Mouse (Mus musculus): Measurements from ENCODE around the gene Mrvi1. TPM values are rescaled to one million over a fixed set of nuclear protein-coding genes. Genes with fewer than 3 reads are reported as not detected.

Mrvi1 gene
- polyA plus RNA-seq, 1 experiment: 2.2 TPM

DNA sequence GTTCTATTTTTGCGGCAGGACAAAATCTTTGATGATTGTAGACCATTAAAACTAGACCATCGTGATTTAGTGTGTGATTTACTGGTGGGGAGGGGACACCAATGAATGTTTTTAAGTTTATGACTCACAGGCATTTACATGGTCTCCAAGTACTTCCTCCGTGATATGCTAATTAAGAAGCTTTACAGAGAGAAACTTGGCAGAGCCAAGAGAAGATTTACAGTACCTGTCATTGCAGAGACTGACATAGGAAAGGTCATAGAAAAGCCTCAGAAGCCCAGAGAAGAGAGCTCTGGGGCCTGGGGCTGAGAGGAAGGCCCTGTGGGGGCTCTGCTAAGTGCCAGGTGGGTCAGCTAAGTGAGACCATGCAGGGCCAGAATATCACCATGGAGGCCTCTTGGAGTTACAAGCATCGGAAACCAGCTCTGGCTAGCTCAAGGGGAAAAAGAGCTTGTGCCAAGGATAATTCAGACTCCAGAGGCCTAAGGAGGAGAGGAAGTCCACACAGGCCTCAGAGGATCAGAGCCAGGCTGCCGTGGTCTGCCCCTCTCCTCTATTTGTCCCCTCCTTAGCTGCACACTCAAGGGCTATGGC lies 7.1 kb upstream of the Mrvi1 start:
- WGBS: 50% methylated on average over 5 of the region's 5 CpGs
- DNase-seq: no peak

DNA sequence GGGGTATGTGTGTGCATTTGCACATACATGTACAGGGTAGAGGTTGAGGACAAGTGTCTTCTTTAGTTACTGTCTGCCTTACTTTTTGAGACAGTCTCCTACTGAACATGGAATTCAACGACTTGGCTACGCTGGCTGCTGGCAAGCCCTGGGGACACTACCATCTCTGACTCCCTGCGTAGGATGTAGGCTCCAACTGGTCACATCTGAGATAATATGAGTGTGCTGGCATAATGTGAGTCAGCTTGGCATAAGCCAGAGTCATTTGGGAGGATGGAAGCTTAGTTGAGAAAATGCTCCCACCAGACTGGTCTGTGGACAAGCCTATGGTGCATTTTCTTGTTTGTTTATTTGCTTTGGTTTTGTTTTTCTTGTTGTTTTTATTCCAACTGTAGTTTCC lies 5.8 kb upstream of the Mrvi1 start:
- no peaks in the 10 kb centered on the region for H3K27me3 ChIP-seq (ENCODE audit: control insufficient read depth, insufficient read depth, low read length)
- no peaks in the 10 kb centered on the region for H3K4me1 ChIP-seq (ENCODE audit: control insufficient read depth, insufficient read depth, low read length)
- WGBS: 46% methylated on average over 3 of the region's 3 CpGs
- H3K4me3 ChIP-seq (replicated peaks; ENCODE audit: insufficient read depth, low read depth, low read length): no peak overlapping the region
- no peak for DNase-seq
- TF ChIP-seq POLR2A (IDR thresholded peaks at IDR 0.05; ENCODE audit: borderline replicate concordance, insufficient read depth, low read length) (no peak), CTCF (IDR thresholded peaks at IDR 0.05; ENCODE audit: borderline replicate concordance, insufficient read depth, low read depth, low read length) (no peak)
- H3K27ac ChIP-seq (ENCODE audit: insufficient read depth, low read length): no peak overlapping the region

More for the DNA sequence above, 7.1 kb upstream of the Mrvi1 start:
- Histone ChIP-seq H3K4me1 (ENCODE audit: control insufficient read depth, insufficient read depth, low read length) (no peaks in the 10 kb centered on the region), H3K27ac (ENCODE audit: insufficient read depth, low read length) (no peak overlapping the region), H3K27me3 (ENCODE audit: control insufficient read depth, insufficient read depth, low read length) (no peaks in the 10 kb centered on the region), H3K4me3 (replicated peaks; ENCODE audit: insufficient read depth, low read depth, low read length) (no peak overlapping the region)
- TF ChIP-seq POLR2A (IDR thresholded peaks at IDR 0.05; ENCODE audit: borderline replicate concordance, insufficient read depth, low read length): no peak
- TF ChIP-seq CTCF (IDR thresholded peaks at IDR 0.05; ENCODE audit: borderline replicate concordance, insufficient read depth, low read depth, low read length): no peak

DNA sequence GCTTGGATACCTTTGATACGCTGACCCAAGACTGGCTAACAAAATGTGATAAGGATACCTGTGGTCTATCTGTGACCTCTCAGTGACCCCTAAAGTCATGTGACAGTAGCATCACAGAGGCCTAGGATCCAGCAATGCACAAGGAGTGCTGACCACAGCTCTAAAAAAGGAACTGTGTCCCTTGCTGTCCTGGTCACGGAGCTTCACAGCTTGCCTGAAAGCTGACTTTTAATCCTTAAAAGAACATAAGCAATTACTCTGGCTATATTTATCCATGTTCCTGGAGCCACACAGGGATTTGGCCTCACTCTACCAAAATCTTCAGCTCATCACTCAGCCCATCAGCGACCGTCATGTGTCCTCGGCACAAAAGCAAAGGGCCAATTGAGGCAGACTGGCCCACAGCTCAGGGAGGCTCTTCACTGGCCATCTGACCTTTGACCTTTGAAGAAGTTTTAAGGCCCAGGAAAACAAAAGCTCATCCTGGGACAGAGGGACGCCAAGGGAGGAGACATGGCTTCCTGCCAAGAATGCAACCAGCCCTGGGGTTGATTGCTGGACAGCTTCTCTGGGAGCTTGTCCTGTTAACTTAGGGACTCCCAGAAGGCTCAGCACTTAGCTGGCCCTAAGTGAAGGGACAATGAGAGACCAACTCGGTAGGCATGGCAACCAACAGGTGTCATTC lies 3.5 kb upstream of the Mrvi1 start:
- Histone ChIP-seq H3K27me3 (ENCODE audit: control insufficient read depth, insufficient read depth, low read length) (no peaks in the 10 kb centered on the region), H3K27ac (ENCODE audit: insufficient read depth, low read length) (no peak overlapping the region), H3K4me3 (replicated peaks; ENCODE audit: insufficient read depth, low read depth, low read length) (no peak overlapping the region), H3K4me1 (ENCODE audit: control insufficient read depth, insufficient read depth, low read length) (no peaks in the 10 kb centered on the region)
- 54% methylated on average over 7 of the region's 7 CpGs for WGBS
- TF ChIP-seq CTCF (IDR thresholded peaks at IDR 0.05; ENCODE audit: borderline replicate concordance, insufficient read depth, low read depth, low read length): no peak
- no peak for TF ChIP-seq POLR2A (IDR thresholded peaks at IDR 0.05; ENCODE audit: borderline replicate concordance, insufficient read depth, low read length)
- no peak for DNase-seq

DNA sequence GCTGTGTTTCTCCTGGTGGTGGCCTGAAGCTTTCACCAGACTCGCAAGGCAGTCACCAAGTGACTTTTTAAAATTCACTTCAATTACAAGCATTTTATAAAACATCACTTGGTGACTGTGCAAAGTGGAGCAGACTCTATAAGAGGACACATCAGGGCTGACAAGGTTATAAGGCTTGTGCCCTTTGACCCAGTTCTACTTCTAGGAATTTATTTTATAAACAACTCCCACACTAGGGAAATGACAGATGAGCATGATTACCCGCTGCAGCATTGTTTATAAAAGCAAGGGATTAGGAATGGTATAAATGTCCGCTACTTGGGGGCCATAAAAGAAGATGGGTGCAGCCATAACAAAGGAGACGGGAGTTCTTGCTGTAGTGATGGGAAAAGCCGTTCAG lies 1.4 kb upstream of the Mrvi1 start:
- Histone ChIP-seq H3K4me3 (replicated peaks; ENCODE audit: insufficient read depth, low read depth, low read length) (no peak overlapping the region), H3K4me1 (ENCODE audit: control insufficient read depth, insufficient read depth, low read length) (no peaks in the 10 kb centered on the region), H3K27ac (ENCODE audit: insufficient read depth, low read length) (no peak overlapping the region), H3K27me3 (ENCODE audit: control insufficient read depth, insufficient read depth, low read length) (no peaks in the 10 kb centered on the region)
- TF ChIP-seq POLR2A (IDR thresholded peaks at IDR 0.05; ENCODE audit: borderline replicate concordance, insufficient read depth, low read length): no peak
- no peak for TF ChIP-seq CTCF (IDR thresholded peaks at IDR 0.05; ENCODE audit: borderline replicate concordance, insufficient read depth, low read depth, low read length)
- 85% methylated on average over 5 of the region's 5 CpGs for WGBS
- no peak for DNase-seq

DNA sequence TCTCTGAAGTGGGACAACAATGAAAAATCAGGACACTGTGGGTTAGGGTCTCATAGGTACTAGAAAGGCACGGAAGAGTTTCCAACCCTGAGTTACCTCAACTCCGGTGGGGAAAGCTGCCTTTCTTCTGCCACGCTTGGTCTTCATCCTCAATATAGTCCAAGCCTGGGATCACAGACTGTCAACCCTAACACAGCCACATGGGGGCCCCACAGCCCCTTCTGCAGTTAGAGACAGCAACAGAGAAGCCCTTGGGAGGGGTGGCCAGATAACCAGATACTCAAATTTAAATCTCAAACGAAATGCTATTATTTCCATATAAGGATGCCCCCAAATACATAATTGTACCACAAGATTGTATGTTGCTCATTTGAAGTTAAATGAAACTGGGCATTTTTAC lies 503 bp upstream of the Mrvi1 start:
- DNase-seq: no peak
- TF ChIP-seq CTCF (IDR thresholded peaks at IDR 0.05; ENCODE audit: borderline replicate concordance, insufficient read depth, low read depth, low read length) (peak; percentile 9; the same call in 1 of the 2 replicates), POLR2A (IDR thresholded peaks at IDR 0.05; ENCODE audit: borderline replicate concordance, insufficient read depth, low read length) (no peak)
- H3K4me3 ChIP-seq (replicated peaks; ENCODE audit: insufficient read depth, low read depth, low read length): no peak overlapping the region
- H3K27ac ChIP-seq (ENCODE audit: insufficient read depth, low read length): no peak overlapping the region
- no peaks in the 10 kb centered on the region for H3K4me1 ChIP-seq (ENCODE audit: control insufficient read depth, insufficient read depth, low read length)
- WGBS: 57% methylated on average over 4 of the region's 4 CpGs
- no peaks in the 10 kb centered on the region for H3K27me3 ChIP-seq (ENCODE audit: control insufficient read depth, insufficient read depth, low read length)

DNA sequence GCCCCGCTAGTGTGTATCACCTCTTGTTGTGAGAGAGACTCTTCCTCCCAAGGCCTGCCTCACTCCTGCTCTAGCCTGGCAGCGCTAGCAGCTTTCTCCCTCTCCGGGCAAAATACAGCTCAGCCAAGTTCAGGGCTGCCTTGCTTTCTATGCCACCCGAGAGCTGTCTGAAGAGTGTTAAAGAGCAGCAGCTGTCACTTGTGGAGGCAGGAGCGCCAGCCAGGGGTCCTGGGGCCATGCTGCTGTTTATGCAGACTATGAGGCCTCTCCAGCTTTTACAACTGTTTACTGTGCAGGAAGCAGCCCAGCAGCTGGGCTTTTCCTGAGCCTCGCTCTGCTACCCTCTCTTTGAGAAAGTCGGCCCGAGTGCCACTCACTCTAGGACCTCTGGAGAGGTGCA lies 1.2 kb downstream of the Mrvi1 start:
- no peak overlapping the region for H3K27ac ChIP-seq (ENCODE audit: insufficient read depth, low read length)
- TF ChIP-seq POLR2A (IDR thresholded peaks at IDR 0.05; ENCODE audit: borderline replicate concordance, insufficient read depth, low read length): no peak
- 29% methylated on average over 8 of the region's 8 CpGs for WGBS
- no peak overlapping the region for H3K4me3 ChIP-seq (replicated peaks; ENCODE audit: insufficient read depth, low read depth, low read length)
- H3K4me1 ChIP-seq (ENCODE audit: control insufficient read depth, insufficient read depth, low read length): no peaks in the 10 kb centered on the region
- no peak for DNase-seq
- H3K27me3 ChIP-seq (ENCODE audit: control insufficient read depth, insufficient read depth, low read length): no peaks in the 10 kb centered on the region

DNA sequence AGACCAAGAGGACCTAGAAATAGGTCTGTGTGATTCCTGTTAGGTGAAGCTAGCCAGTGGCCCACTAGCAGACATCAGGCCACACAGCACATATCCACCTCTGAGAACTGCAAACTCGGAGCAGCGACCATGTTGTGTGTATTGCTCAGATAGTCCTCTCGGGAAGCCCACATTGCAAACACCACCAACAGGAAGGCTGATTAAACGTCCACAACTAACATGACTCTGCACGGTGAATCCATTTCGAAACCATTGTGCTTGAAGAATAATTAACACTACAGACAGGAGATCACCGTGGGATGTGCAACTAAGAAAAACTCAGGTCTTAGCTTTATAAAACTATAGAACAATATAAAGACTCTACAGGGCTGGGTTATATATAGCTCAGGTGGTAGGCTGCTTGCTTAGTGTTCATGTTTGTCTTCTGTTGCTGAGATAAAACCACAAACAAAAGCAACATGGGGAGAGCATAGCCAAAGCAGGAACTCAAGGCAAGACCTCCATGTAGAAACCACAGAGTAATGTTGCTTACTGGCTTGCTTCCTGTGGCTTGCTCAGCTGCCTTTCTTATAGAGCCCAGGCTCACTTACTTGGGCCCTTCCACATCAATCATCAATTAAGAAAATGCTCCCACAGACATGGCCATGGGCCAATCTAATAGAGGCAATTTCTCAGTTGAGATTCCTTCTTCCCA lies 4.4 kb downstream of the Mrvi1 start:
- no peak for DNase-seq
- 87% methylated on average over 7 of the region's 7 CpGs for WGBS
- Histone ChIP-seq H3K4me1 (ENCODE audit: control insufficient read depth, insufficient read depth, low read length) (no peaks in the 10 kb centered on the region), H3K27me3 (ENCODE audit: control insufficient read depth, insufficient read depth, low read length) (no peaks in the 10 kb centered on the region), H3K27ac (ENCODE audit: insufficient read depth, low read length) (no peak overlapping the region), H3K4me3 (replicated peaks; ENCODE audit: insufficient read depth, low read depth, low read length) (no peak overlapping the region)
- no peak for TF ChIP-seq POLR2A (IDR thresholded peaks at IDR 0.05; ENCODE audit: borderline replicate concordance, insufficient read depth, low read length)
- no peak for TF ChIP-seq CTCF (IDR thresholded peaks at IDR 0.05; ENCODE audit: borderline replicate concordance, insufficient read depth, low read depth, low read length)

DNA sequence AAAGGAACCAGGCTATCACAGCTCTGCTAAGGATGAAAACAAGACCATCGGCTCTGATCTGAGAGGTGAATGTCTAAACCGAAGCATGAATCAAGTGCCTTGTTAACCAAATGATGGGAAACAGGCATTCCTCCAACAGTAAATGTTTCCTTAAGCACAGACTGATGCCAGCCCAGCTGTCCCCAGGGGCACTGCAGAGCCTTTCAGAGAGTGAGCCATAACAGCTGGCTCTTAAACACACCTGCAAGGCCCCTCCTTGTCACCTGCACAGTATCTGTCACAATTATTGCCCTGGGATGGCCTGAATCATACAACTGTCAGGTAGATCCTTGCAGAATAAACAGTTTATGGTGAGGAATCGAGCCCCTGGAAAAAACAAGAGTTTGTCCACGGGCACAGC lies 8.8 kb downstream of the Mrvi1 start:
- 71% methylated on average over 4 of the region's 4 CpGs for WGBS
- H3K27ac ChIP-seq (ENCODE audit: insufficient read depth, low read length): no peak overlapping the region
- no peak overlapping the region for H3K4me3 ChIP-seq (replicated peaks; ENCODE audit: insufficient read depth, low read depth, low read length)
- DNase-seq: no peak
- TF ChIP-seq CTCF (IDR thresholded peaks at IDR 0.05; ENCODE audit: borderline replicate concordance, insufficient read depth, low read depth, low read length) (no peak), POLR2A (IDR thresholded peaks at IDR 0.05; ENCODE audit: borderline replicate concordance, insufficient read depth, low read length) (no peak)
- H3K4me1 ChIP-seq (ENCODE audit: control insufficient read depth, insufficient read depth, low read length): no peaks in the 10 kb centered on the region
- H3K27me3 ChIP-seq (ENCODE audit: control insufficient read depth, insufficient read depth, low read length): no peaks in the 10 kb centered on the region
